In the genomic region with DNA sequence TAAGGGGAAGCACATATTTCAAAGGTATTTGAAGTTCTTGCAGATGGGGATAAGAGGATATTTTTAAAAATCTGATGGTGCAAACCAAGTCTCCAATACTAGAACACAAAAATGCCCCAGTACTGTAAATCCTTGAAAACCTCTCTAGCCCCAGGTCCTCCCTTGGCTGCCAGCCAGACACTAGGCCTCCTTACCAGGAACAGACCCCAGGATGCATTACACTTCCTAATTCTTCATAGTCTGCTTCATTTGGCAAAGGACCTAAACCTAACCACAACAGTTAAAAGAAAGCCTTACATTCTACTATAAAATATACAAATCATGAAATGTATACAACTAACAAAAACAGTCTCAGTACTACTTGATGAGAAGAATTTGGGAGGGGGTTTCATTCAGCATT, we compare ENCODE assay signal across 15 mouse cellular contexts.
DNase-seq lines count a peak whose midpoint lies in the region; ATAC-seq lines count a peak whose summit lies in the region.
"Had no signal": no experiment of that assay in that cellular context is flagged by ENCODE, and none has a peak within 500 bp of the region (broad histone marks: within the 10 kb centered on the region; RNA-seq: fewer than 3 reads in every experiment).

No protein-coding gene starts in this region.

- peaks cover 6% of the 10 kb centered on the region; the same call in 1 of the 2 replicates for H3K4me1 ChIP-seq in kidney, embryonic 15.5 days
- peaks cover 24% of the 10 kb centered on the region for H3K4me1 ChIP-seq in lung, embryonic 15.5 days
- H3K4me1 ChIP-seq in embryonic facial prominence, embryonic 13.5 days, result peaks cover 26% of the 10 kb centered on the region
- H3K4me1 ChIP-seq: forebrain, embryonic 10.5 days had no signal

- no peak overlapping the region for H3K9ac ChIP-seq in kidney, embryonic 15.5 days
- no peak overlapping the region for H3K9ac ChIP-seq in lung, embryonic 15.5 days
- no peak overlapping the region for H3K9ac ChIP-seq in embryonic facial prominence, embryonic 13.5 days
- H3K9ac ChIP-seq: liver, embryonic 14.5 days had no signal

- no peak for DNase-seq in kidney, adult 18-20 months
- no peak for DNase-seq in lung, adult 18-20 months
- DNase-seq in NIH3T3 (ENCODE audit: low read depth), result peak; percentile 3
- DNase-seq in gastrocnemius, postnatal 10 days, result no peak
- no peak for DNase-seq in heart, adult 9 months (ENCODE audit: low spot score in 2 of 2)
- DNase-seq: adrenal gland, postnatal 10 days; cerebellum, adult 9-11 months; thymus, postnatal 36 days had no signal

- ATAC-seq in kidney, embryonic 15.5 days (replicated peaks; ENCODE audit: low FRiP score), result peak; percentile 68
- ATAC-seq in lung, embryonic 15.5 days (ENCODE audit: borderline replicate concordance, extremely low read depth, low FRiP score, low TSS enrichment), result peak; percentile 71
- ATAC-seq in embryonic facial prominence, embryonic 13.5 days (ENCODE audit: insufficient number of reproducible peaks, insufficient read depth, low FRiP score, low TSS enrichment, low read depth), result peak; percentile 67
- ATAC-seq: midbrain, embryonic 16.5 days had no signal

- H3K27me3 ChIP-seq in kidney, embryonic 15.5 days, result no peaks in the 10 kb centered on the region
- no peaks in the 10 kb centered on the region for H3K27me3 ChIP-seq in lung, embryonic 15.5 days
- H3K27me3 ChIP-seq in embryonic facial prominence, embryonic 13.5 days, result no peaks in the 10 kb centered on the region

- no peaks in the 10 kb centered on the region for H3K36me3 ChIP-seq in kidney, embryonic 15.5 days
- no peaks in the 10 kb centered on the region for H3K36me3 ChIP-seq in lung, embryonic 15.5 days
- no peaks in the 10 kb centered on the region for H3K36me3 ChIP-seq in embryonic facial prominence, embryonic 13.5 days
- H3K36me3 ChIP-seq: forebrain, embryonic 10.5 days; G1E had no signal

- no peak overlapping the region for H3K4me2 ChIP-seq in kidney, embryonic 15.5 days
- H3K4me2 ChIP-seq in lung, embryonic 15.5 days, result no peak overlapping the region
- no peak overlapping the region for H3K4me2 ChIP-seq in embryonic facial prominence, embryonic 13.5 days

- H3K4me3 ChIP-seq in kidney, embryonic 15.5 days (replicated peaks), result no peak overlapping the region
- H3K4me3 ChIP-seq in lung, embryonic 15.5 days, result no peak overlapping the region
- no peak overlapping the region for H3K4me3 ChIP-seq in embryonic facial prominence, embryonic 13.5 days
- H3K4me3 ChIP-seq: forebrain, embryonic 10.5 days had no signal

- H3K9me3 ChIP-seq in kidney, embryonic 15.5 days (replicated peaks), result no peaks in the 10 kb centered on the region
- H3K9me3 ChIP-seq in lung, embryonic 15.5 days, result no peaks in the 10 kb centered on the region
- no peaks in the 10 kb centered on the region for H3K9me3 ChIP-seq in embryonic facial prominence, embryonic 13.5 days
- H3K9me3 ChIP-seq: forebrain, embryonic 10.5 days; G1E had no signal

- H3K27ac ChIP-seq in kidney, embryonic 15.5 days, result no peak overlapping the region
- no peak overlapping the region for H3K27ac ChIP-seq in lung, embryonic 15.5 days
- peak overlapping the region; percentile 58; the same call in 1 of the 2 replicates for H3K27ac ChIP-seq in embryonic facial prominence, embryonic 13.5 days
- H3K27ac ChIP-seq: forebrain, embryonic 10.5 days; liver, embryonic 14.5 days had no signal
